Mouse (Mus musculus): ENCODE results near the gene Slc9c1.
"Not testable (repeated sequence)": the region's sequence is repeated elsewhere in the genome, so short reads cannot be mapped to it uniquely, and the experiment has no call there.

Gene Slc9c1

DNA sequence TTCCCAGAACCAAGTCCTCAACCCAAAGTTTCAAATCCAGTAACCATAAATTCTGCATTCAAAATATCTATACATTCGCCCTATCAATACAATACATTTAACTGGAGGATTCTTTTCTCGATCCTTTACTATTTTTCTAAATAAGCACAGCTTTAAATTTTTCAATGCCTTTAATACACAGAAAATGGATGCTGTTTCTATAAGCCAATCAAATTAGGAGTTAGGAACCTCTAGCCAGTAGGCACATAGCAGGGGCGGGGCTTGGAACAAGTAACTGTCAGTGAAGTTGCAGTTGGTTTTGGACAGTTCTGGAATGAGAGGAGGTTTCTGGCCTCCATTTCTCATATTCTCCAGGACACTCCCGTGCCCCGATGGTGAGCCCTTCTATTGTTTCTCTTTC is at the start of gene Slc9c1:
Slc9c1 (plus strand) TSS at position 301 of the 400 bp plus-strand sequence.
- DNase-seq, result no peak

DNA sequence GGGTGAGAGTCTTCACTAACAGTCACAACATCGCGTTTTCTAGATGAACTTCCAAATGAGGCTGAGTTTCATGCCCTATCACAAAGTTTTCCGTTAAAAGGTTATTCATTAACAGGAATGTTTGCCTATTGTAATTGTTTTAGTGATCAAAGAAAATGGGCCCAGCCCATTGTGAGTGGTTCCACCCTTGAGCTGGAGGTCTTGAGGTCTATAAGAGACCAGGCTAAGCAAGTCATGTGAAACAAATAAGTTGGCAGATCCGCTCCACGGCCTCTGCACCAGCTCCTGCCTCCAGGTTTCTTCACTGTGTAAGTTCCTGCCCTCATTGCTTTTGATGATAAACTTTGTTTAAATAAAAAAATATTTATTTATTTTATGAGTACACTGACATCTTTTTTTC is 42.2 kb upstream of the Slc9c1 start, which contains the start of gene Gm609:
Gm609 (minus strand) TSS at position 43 of the 400 bp plus-strand sequence.
- DNase-seq, result no peak

DNA sequence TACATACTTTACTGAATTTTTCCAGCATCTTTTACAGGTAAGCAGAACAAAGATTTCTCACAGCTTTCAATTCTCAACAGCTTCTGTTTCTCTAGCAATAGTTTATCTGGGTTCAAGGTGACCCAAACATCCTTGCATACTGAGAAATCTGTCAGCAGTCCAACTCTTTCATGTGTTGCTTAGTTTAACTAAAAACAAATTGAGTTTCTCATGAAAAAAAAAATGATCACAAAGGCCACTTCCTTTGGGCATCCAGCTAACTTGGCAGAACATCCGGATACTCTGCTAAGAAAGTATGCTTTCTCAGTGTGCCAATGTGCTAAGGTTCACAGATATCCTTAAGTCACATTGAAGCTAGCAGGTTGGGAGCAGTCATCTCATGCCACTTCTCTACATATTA is 39.8 kb upstream of the Slc9c1 start:
- no peak for DNase-seq

DNA sequence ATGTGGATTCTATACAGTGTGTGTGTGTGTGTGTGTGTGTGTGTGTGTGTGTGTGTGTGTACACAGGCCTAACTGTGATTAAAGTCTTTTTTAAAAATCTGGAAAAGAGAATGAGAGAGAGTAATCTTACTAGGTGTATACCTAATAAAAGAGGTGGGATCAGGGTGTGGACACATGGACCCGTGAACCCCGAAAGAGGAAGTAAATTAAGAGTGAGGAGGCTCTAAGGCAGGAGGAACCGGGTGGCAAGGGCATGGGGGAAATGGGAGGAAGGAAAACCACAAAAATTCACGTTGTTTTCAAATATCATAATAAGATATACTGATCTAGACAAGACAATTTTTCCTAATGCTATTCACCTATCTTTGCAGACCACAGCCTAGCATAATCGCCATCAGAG is 9.6 kb upstream of the Slc9c1 start:
- no peak for DNase-seq

DNA sequence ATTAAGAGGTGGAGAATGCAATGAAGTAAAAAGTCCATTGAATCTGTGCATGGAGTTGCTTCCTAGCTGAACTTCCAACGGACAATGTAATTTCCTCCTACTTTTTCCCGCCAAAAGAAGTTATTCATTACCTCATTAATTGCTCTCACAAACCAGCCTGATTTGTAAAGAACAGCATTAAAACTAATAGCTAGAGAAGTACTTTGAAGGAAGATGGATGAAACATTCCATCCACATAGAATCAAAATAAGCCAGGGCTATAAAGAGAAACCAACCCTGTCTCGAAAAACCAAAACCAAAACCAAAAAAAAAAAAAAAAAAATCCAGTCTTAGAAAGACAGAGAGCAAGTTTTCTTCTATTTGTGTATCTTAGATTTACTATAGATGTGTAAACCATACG is 3.2 kb upstream of the Slc9c1 start, which contains the start of gene Gm17783:
Gm17783 (minus strand) TSS at position 101 of the 400 bp plus-strand sequence.
- no peak for DNase-seq

DNA sequence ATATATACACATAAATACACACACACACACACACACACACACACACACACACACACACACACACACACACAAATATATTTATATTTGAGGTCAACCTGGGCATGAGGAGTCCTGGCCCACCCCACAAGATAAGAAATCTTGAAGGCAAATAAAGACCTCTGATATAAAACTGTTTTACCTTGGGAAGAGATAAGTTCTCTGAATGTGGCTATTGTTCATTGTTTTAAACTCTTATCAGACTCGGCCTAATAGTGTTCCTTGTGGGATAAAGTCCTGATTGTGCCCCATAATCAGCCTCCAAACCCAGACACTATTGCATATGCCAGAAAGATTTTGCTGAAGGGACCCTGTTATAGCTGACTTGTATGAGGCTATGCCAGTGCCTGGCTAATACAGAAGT is 3.2 kb downstream of the Slc9c1 start:
- DNase-seq, result not testable (repeated sequence)

DNA sequence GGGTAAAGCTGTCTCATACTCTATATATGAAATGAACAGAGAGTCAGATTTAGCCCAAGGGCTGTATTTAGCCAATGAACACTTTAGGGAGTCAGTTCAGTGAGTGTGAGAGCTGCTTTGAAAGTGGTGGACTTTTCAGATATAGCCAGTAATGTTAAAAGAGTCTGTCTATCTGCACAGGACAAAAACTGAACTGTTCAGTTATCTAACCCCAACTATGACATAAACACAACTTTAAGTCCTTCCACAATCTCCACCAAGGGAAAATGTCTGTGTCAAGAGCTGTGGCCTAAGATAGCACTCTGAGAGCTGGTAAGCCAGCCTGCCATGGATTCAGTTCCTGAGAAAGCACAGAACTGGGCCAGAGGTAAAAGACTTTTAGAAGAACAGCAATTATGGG is 7.0 kb downstream of the Slc9c1 start:
- DNase-seq, result no peak

DNA sequence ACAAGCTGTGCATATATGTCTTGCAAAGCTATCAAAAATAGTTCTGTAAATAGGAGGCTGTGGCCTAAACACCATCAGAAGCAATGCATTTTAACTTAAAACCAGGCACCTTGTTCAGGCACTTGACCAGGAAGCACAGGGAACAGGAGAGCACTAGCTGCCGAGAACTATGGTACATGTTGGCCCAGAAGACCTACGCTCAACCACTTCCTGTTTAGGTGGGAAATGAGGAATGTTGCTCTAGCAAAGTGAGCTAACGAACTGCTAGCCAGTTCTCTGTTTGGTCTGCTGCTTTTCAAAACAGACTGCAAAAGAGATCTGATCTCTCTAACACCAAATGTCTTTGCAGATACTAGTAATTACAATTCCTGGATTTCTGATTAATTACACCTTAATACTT is 9.2 kb downstream of the Slc9c1 start:
- no peak for DNase-seq

DNA sequence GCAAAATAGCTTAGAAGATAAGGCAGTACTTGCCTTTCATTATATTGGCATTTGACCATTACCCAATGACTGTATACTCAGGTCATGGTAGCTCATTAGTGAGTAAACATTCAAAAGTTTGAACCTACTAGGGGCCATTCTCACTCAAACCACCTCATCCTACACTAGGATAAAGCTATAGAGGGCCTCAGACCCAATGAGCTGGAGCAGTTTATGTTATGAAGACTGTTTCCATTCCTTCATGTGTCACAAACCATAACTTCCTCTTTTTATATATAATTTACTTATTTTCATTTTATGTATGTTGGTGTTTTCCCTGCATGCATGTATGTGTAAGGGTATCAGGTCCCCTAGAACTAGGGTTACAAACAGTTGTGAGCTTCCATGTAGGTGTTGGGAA is 12.9 kb downstream of the Slc9c1 start:
- no peak for DNase-seq

DNA sequence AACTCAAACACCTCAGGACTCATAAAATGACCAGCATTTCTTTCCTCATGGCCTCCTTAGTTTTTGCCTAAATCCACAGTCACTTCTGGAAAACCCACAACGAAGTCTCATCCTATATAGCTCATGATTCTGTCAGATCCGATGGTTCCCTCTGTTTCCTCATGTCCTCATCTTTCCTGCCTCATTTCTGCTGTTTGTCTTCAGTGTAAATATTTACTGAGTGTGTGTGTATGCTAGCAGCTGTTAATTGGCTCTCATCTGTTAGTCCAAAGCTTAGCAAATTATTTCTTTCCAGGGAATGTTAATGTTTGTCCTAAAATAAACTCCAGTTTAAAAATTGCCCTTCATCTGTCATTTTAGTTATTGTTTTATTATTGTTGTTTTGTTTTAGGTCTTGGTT is 16.5 kb downstream of the Slc9c1 start:
- DNase-seq, result no peak

DNA sequence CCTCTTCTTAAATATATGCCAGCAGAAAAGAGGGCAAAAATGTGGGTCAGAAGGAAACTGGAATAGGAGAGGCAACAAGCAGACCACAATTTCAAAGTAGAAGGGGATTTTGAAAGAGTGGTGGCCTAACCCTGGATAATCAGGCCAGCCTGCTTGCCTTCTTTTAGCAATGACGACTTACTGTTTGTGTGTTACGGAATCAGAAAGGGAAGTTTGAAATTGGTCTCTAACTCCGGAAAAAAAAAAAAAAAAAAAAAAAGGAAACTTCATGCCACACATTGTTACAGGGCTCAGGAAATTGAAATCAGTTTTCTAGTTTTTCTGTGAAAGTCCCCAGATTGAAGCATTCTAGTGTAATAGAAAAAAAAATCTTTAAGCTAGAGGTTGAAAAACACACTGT is 26.6 kb downstream of the Slc9c1 start:
- no peak for DNase-seq

DNA sequence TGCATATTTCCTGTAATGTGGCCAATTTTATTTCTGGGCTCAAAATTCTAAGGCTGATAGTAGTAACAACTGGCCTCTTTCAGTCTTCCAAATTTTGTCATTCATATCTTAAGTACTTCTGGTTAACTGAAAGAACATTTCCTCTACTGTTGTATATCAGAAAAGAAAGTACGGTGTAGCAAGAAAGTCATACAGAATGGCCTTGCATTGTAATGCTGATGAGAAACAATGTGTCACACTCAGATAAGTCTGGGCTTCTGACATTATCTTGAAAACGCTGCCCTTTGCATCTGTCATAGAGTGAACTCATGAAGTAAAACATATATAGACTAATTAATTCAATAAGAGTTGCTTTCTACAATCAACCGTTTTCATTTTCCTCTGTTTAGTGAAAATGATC is 37.2 kb downstream of the Slc9c1 start:
- DNase-seq, result no peak

DNA sequence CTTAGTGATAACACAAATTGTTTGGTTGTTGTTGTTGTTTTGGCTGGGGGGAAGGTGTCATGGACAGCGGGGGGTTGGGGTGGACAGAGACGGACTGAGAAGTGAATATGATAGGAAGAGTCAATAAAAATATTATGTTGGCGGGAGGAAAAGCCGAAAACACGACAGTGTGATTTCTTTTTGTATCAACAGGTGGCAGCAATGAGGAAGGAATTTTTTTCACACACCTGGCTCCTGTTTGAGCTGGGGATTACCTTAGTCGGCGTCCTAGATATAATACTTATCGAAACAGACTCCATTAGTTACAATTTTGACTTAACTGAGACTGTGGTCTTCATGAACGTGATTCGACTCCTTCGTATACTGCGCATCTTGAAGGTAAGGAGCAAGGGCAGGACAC is 44.8 kb downstream of the Slc9c1 start:
- no peak for DNase-seq

DNA sequence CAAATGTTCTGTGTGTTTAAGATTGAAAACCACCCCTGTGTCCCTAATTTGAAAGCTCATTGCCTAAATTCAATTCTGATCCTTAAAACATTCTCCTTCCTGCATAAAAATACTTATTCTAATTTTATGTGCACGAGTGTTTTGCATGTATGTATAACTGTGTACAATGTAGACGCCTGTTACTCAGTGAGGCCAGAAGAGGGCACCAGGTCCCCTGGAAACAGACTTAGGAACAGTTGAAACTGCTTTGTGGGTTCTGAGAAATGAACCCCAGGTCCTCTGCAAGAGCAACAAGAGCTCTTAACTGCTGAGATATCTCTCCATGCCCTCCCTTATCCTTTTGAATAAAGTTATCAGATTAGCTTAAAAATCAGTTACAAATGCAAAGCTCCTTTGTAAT is 47.4 kb downstream of the Slc9c1 start:
- DNase-seq, result peak; percentile 2

DNA sequence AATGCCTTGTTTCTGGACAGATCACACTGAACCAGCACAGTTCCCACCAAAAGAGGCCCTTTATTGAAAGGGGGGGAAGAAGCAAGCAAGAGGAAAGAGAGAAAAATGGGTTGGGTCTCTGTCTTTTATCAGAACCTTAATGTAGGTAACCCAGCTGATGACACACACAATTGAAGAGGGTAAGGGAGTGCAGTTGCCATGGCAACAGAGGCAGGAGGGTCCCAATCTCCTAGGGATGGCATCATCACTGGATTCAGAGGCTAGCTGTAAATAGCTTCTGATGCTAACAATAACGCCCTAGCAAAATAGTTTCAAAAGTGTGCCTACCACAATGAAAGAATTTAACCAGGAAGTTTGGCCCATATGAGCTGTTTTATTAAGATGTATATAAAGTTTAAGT is 58.5 kb downstream of the Slc9c1 start:
- no peak for DNase-seq

DNA sequence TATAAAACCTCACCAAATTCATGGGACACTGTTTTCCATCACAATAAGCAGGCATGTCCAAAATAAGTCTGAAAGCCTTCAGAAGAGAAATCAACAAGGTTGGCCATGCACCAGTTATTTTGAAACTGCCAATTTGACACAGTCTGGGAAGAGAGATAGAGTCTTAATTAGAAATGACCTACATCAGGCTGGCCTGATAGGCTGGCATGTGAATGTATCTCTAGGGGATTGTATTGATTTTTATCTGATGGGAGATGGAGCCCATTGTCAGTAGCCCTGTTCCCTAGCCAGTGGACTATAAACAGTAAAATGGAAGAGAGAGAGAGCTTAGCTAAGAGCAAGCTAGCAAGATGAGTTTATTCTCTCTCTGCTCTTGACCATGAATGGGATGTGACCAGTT is 60.4 kb downstream of the Slc9c1 start:
- DNase-seq, result no peak

DNA sequence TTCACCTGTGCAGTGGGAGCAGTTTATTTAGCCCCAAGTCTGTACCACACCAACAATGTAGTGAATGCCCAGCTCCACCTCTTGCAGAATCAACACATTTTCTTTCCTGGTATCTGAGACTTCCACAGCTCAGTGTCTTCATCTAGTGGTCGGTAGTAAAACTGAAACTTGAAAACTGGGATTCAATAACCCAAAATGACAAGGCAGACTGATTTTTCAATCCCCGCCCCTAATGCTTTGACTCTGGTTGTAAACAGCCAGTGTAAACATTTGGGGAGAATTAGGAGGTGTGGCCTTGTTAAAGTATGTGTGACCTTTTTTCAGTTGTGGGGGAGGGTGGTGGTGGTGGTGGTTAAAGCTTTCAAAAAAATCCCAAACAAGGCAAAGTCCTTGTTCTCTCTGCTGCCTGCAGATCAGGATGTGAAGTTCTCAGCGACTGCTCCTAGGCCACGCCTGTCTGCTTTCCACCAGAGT is 73.4 kb downstream of the Slc9c1 start:
- no peak for DNase-seq

DNA sequence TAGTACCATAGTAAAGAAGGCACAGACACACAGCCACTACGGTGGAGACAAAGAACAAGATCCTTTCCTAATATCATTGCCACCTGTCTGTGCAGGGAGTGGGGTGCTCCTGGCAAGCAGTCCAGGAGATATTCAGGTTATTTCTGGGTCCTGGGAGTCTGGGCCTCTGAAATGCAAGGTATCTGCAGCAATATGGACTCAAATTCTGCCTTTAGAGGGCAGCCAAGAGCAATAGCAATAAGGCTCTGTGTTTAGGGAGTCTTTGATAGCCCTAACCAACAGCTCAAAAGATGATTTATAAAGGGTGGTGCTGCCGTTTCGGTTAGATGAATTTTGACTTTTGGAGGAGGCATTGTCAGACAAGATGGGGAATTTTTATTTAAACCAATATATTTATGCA is 74.2 kb downstream of the Slc9c1 start:
- DNase-seq, result peak; percentile 7

DNA sequence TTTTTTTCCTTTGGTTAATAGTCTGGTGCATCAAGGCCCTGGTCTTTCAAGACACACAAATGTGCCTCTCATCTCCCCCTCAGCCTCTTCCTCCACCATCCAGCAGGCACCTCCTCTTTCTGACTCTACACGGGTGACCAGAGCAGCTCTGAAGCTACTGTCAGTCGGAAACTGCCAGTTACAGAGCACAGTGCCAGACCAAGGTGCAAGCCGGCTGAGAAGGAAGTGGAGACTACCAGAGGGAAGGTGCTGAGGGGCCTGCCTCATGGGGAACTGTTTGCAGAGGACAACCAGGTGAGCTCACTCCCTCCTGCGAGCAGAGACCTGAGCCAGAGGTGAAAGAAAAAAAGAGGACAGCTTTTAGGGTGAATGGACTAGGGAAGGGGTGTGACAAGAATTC is 75.2 kb downstream of the Slc9c1 start, which contains the start of gene Gcsam:
Gcsam (plus strand) TSS at position 114 of the 400 bp plus-strand sequence.
- DNase-seq, result no peak

DNA sequence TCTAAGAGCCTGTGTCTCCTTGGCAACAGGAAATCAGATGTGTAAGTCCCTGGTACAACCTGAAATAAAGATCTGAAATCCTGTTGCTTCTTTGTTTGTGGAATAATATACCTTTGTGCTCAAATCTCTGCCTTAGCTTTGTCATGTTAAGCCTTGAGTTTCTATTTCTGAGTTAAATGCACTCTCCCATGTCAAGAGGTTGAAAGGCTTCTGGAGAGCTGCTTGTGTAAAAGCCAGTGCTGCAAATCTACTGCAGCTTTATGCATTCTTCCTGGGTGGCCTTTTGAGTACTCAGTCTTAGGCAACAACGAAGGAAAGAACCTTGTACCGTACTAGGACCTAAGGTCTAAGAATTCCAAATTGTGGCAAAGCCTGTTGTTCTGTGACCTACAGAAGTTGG is 78.1 kb downstream of the Slc9c1 start:
- no peak for DNase-seq

DNA sequence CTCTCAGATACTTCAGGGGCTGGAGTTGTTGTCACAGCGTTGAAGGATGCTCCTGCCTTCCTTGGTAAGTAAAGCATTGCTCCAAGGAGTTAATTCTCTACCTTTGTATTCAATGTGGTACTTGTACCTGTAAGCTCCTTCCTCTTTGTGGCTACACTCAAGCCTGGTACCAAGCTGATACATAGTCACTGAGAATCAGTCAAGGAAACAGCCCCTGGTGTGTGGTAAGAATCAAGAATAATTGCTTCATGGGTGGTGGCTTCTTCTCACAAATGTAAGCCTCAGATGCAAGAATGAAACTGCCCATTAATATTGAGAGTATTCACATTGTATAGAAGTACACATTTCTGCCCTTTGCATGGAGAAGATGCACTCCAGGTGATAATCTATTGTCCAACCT is 80.8 kb downstream of the Slc9c1 start:
- no peak for DNase-seq

DNA sequence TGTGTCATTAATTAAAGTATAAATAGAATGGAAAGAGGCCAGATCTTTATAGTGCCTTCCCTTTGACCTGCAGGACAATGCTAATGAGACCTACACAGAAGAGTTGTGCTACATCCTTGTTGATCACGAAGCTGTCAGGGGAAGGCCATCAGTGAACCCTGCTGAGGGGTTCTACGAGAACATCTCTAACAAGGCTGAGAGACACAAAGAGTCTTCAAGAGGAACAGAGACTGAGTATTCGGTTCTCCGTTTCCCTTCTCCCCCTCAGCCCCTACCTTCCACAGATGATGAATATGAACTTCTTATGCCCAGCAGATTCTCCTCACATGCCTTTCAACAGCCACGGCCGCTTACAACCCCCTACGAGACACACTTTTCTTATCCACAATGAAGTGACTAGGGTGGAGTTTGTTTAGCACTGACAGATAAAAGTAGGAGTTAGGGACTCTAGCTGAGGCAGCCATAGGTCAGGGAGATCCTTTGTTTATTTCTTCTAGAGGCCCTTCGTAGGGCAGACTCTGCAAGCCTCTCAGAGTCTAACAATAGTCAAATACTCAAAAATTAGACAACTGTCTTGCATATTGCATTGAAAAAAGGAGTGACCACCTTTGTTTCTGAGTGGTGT is 84.8 kb downstream of the Slc9c1 start:
- no peak for DNase-seq

DNA sequence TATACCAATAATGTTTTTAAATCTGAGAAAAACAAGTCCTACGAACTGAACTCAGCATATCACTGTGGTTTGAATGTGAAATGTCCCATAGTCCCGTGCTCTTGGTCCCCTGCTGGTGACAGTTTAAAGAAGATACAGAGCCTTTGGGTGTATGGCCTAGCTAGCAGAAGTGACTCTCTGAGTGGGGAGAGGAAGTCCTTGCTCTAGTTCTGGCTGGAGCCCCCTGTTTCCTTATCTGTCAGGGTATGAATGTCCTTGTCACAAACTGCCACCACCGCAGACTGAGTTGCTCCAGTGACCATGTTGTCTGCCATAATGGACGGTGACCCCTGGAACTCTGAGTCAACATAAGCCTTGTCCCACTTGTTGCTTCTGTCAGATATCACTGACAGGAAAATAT is 88.1 kb downstream of the Slc9c1 start:
- no peak for DNase-seq

DNA sequence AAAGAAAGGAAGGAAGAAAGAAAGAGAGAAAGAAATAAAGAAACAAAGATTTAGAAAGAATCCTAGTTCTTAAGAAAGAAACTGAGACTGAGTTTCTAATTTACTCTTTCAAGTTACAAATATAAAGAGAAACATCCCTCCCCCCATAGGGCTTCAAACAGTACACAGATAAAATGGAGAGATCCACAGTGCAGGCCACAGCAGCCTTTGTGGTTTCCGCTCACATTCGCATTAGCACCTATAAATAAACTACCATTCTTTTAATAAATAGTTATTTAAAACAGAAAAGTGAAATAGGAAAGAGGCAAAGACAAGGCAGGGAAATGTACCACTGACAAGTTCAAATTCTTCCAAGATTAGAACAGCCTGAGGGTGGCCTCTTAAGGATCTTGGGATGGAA is 89.7 kb downstream of the Slc9c1 start:
- no peak for DNase-seq

DNA sequence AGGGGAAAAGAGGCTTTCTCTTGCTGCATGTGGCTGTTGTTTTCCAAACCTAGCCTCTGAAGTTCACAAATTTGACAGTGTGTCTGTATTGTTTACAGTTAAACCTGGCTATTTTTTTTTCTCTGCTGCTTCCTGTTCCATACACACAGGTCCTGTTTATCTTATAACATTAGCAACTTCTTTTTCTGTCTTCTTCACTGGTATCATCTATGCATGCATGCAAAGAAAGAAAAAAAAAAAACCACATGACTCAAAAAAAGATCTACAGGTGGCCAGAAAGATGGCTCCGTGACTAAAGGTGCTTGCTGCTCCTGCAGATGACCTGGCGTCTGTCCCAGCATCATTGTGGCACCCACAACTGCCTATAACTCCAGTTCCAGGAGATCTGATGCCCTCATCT is 90.2 kb downstream of the Slc9c1 start:
- no peak for DNase-seq

All from cerebellum, adult 8-10 months (tissue).